In the genomic region with DNA sequence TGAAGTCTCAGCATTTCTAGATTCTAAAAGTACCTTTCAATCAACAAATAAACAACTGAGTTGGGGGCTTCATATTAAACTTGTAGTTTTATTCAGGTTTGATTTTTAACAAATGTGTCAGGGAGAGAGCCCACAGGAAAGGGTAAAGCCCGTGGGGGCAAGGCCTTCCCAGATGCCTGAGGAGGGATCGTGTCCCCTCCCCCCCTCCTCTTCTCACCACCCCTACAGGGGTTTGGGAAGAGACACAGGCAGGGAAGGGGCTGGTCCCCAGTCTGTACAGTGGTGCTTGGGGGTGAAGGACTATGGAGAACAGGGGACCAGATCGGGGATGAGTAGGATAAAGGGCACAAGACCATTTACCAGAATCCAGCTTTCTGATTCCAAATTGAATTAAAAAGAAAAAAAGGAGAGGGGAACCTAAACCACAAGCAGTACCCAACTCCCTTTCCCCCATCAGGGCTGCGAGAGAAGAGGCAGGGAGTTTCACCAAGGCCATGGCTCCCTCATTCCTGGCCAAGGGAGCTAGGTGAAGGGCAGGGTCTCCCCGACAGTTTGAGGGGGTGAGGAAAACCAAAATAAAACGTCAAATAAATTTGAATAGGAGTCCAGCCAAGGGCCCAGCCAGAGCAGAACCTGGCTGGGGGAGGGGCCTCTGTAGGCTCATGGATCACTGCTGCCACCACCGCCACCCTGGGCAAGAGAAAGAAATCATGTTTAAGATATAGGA, we compare ENCODE assay signal across 7 mouse cellular contexts. TPM values are rescaled to one million over a fixed set of nuclear protein-coding genes. Genes with fewer than 3 reads are reported as not detected.
DNase-seq lines count a peak whose midpoint lies in the region; ATAC-seq and TF ChIP-seq lines count a peak whose summit lies in the region.
"Not testable (repeated sequence)": the region's sequence is repeated elsewhere in the genome, so short reads cannot be mapped to it uniquely, and the experiment has no call there.

No protein-coding gene starts in this region.

- ATAC-seq in heart, embryonic 13.5 days (ENCODE audit: extremely low read depth, insufficient number of reproducible peaks, low FRiP score, low TSS enrichment); liver, embryonic 11.5 days (replicated peaks; ENCODE audit: low FRiP score); liver, embryonic 15.5 days (ENCODE audit: insufficient read depth): not testable (repeated sequence)

- not testable (repeated sequence) for H3K9me3 ChIP-seq in MEL (replicated peaks; ENCODE audit: insufficient read depth, low read length); embryonic facial prominence, embryonic 10.5 days; heart, embryonic 13.5 days; liver, embryonic 11.5 days (ENCODE audit: control insufficient read depth, low read length); liver, embryonic 15.5 days (replicated peaks); midbrain, embryonic 10.5 days (replicated peaks)

- TF ChIP-seq CTCF in MEL (IDR thresholded peaks at IDR 0.05 in 2 of 3, conservative IDR thresholded peaks at IDR 0.05 in 1 of 3; ENCODE audit: control insufficient read depth in 1 of 3, insufficient read depth in 1 of 3, low read depth in 2 of 3, low read length in 3 of 3, poor library complexity in 1 of 3, severe bottlenecking in 1 of 3): not testable (repeated sequence)

- not testable (repeated sequence) for TF ChIP-seq POLR2A in MEL (IDR thresholded peaks at IDR 0.05; ENCODE audit: control insufficient read depth in 1 of 2, insufficient read depth in 1 of 2, low read depth in 1 of 2, low read length in 2 of 2, poor library complexity in 1 of 2)

- H3K4me2 ChIP-seq in heart, embryonic 13.5 days: peak overlapping the region; percentile 91
- H3K4me2 ChIP-seq in liver, embryonic 11.5 days: peak overlapping the region; percentile 96
- H3K4me2 ChIP-seq in liver, embryonic 15.5 days: peak overlapping the region; percentile 90

- peaks cover 22 to 51% of the 10 kb centered on the region in 2 experiments for H3K36me3 ChIP-seq in MEL (ENCODE audit: control insufficient read depth in 1 of 2, insufficient read depth in 2 of 2, low read length in 2 of 2)
- H3K36me3 ChIP-seq in embryonic facial prominence, embryonic 10.5 days (replicated peaks): peaks cover 69% of the 10 kb centered on the region
- peaks cover 62% of the 10 kb centered on the region for H3K36me3 ChIP-seq in heart, embryonic 13.5 days
- peaks cover 44% of the 10 kb centered on the region for H3K36me3 ChIP-seq in liver, embryonic 11.5 days (ENCODE audit: control insufficient read depth, insufficient read depth, low read length)
- H3K36me3 ChIP-seq in liver, embryonic 15.5 days (replicated peaks): peaks cover 65% of the 10 kb centered on the region
- peaks cover 70% of the 10 kb centered on the region for H3K36me3 ChIP-seq in midbrain, embryonic 10.5 days

- H3K9ac ChIP-seq in MEL (ENCODE audit: control insufficient read depth, low read depth, low read length, poor library complexity, severe bottlenecking): peak overlapping the region; percentile 19
- not testable (repeated sequence) for H3K9ac ChIP-seq in heart, embryonic 13.5 days; liver, embryonic 11.5 days (ENCODE audit: low read depth, low read length)
- peak overlapping the region; percentile 90 for H3K9ac ChIP-seq in liver, embryonic 15.5 days

- not testable (repeated sequence) for H3K4me3 ChIP-seq in MEL (ENCODE audit: control insufficient read depth in 1 of 2, insufficient read depth in 1 of 2, low read depth in 2 of 2, low read length in 2 of 2)
- H3K4me3 ChIP-seq in embryonic facial prominence, embryonic 10.5 days: peak overlapping the region; percentile 73; the same call in 1 of the 2 replicates
- H3K4me3 ChIP-seq in heart, embryonic 13.5 days: 0 out of 2 replicates have a peak overlapping the region, but pooled peaks have one; percentile 13
- peak overlapping the region; percentile 94 for H3K4me3 ChIP-seq in liver, embryonic 11.5 days (ENCODE audit: low read depth, low read length)
- peak overlapping the region; percentile 86 for H3K4me3 ChIP-seq in liver, embryonic 15.5 days (replicated peaks)
- peak overlapping the region; percentile 97; the same call in 1 of the 2 replicates for H3K4me3 ChIP-seq in midbrain, embryonic 10.5 days

- not testable (repeated sequence) for TF ChIP-seq EP300 in MEL (IDR thresholded peaks at IDR 0.05; ENCODE audit: low read depth in 1 of 2, low read length in 2 of 2)

- peak; percentile 46 for DNase-seq in MEL (ENCODE audit: low read depth, low spot score)
- DNase-seq in embryonic facial prominence, embryonic 10.5 days (ENCODE audit: low spot score); liver, embryonic 11.5 days (ENCODE audit: low spot score); midbrain, embryonic 10.5 days (ENCODE audit: low spot score): not testable (repeated sequence)
- peak; percentile 91 for DNase-seq in heart, adult 11 months

- not testable (repeated sequence) for H3K27me3 ChIP-seq in MEL (ENCODE audit: control insufficient read depth in 1 of 2, insufficient read depth in 2 of 2, low read length in 2 of 2); embryonic facial prominence, embryonic 10.5 days (replicated peaks; ENCODE audit: low read depth, poor library complexity, severe bottlenecking); heart, embryonic 13.5 days (replicated peaks); liver, embryonic 11.5 days (replicated peaks; ENCODE audit: control insufficient read depth, insufficient read depth, low read length); liver, embryonic 15.5 days; midbrain, embryonic 10.5 days (ENCODE audit: low read depth, poor library complexity, severe bottlenecking)

- H3K4me1 ChIP-seq in MEL (ENCODE audit: control insufficient read depth in 1 of 2, insufficient read depth in 2 of 2, low read length in 2 of 2): peaks cover 4 to 53% of the 10 kb centered on the region in 2 experiments
- H3K4me1 ChIP-seq in embryonic facial prominence, embryonic 10.5 days: peaks cover 64% of the 10 kb centered on the region
- H3K4me1 ChIP-seq in heart, embryonic 13.5 days: peaks cover 61% of the 10 kb centered on the region
- peaks cover 43% of the 10 kb centered on the region for H3K4me1 ChIP-seq in liver, embryonic 11.5 days (replicated peaks; ENCODE audit: control insufficient read depth, insufficient read depth, low read length)
- peaks cover 64% of the 10 kb centered on the region for H3K4me1 ChIP-seq in liver, embryonic 15.5 days (replicated peaks)
- peaks cover 68% of the 10 kb centered on the region for H3K4me1 ChIP-seq in midbrain, embryonic 10.5 days

- H3K79me2 ChIP-seq in MEL (ENCODE audit: control insufficient read depth, insufficient read depth, low read length, poor library complexity): peaks cover 61% of the 10 kb centered on the region

- 68% methylated on average over 7 of the region's 7 CpGs for WGBS in embryonic facial prominence, embryonic 10.5 days
- 65% methylated on average over 7 of the region's 7 CpGs for WGBS in heart, embryonic 13.5 days
- 37% methylated on average over 7 of the region's 7 CpGs for WGBS in liver, embryonic 11.5 days
- WGBS in liver, embryonic 15.5 days (ENCODE audit: insufficient replicate concordance): 22% methylated on average over 7 of the region's 7 CpGs
- WGBS in midbrain, embryonic 10.5 days: 75% methylated on average over 7 of the region's 7 CpGs

- H3K27ac ChIP-seq in MEL (ENCODE audit: control insufficient read depth, low read depth, low read length): peak overlapping the region; percentile 74
- H3K27ac ChIP-seq in embryonic facial prominence, embryonic 10.5 days (replicated peaks); midbrain, embryonic 10.5 days (replicated peaks): not testable (repeated sequence)
- H3K27ac ChIP-seq in heart, embryonic 13.5 days (replicated peaks): peak overlapping the region; percentile 10; the same call in 1 of the 2 replicates
- peak overlapping the region; percentile 96 for H3K27ac ChIP-seq in liver, embryonic 11.5 days (ENCODE audit: low read depth, low read length)
- peak overlapping the region; percentile 97 for H3K27ac ChIP-seq in liver, embryonic 15.5 days (replicated peaks)

- TF ChIP-seq RAD21 in MEL (IDR thresholded peaks at IDR 0.05; ENCODE audit: low read depth, low read length): not testable (repeated sequence)

RNA-seq across cellular contexts. Expression of a gene that starts 3.1 kb away (rescaled TPM):
- total RNA-seq in MEL (2012; rRNA removed): 64.5 and 78.0 TPM in 2 replicates
- polyA plus RNA-seq in MEL (2012; ENCODE audit: insufficient read depth in 1 of 2, insufficient read length in 2 of 2, low read depth in 1 of 2, low replicate concordance in 2 of 2, missing spikeins in 1 of 2): 100 to 1,000 TPM in 1 of 2 experiments, not detected in 1; 113 TPM
- polyA plus RNA-seq in embryonic facial prominence, embryonic 10.5 days (2016; fragmentation: Nextera tagmentation; extraction: Ambion mirVana): 87.6 and 89.1 TPM in 2 replicates
- polyA plus RNA-seq in heart, embryonic 13.5 days (2015; fragmentation: Nextera tagmentation; extraction: Ambion mirVana): 45.0 and 52.2 TPM in 2 replicates
- 121 and 130 TPM in 2 replicates for polyA plus RNA-seq in liver, embryonic 11.5 days (2014; fragmentation: Nextera tagmentation; extraction: Ambion mirVana)
- 90.6 and 98.4 TPM in 2 replicates for polyA plus RNA-seq in liver, embryonic 15.5 days (2015; fragmentation: Nextera tagmentation; extraction: Ambion mirVana)
- 98.4 and 111 TPM in 2 replicates for polyA plus RNA-seq in midbrain, embryonic 10.5 days (2016; fragmentation: Nextera tagmentation; extraction: Ambion mirVana)

RNA-seq across cellular contexts. Expression of a gene that starts 4.9 kb away (rescaled TPM):
- total RNA-seq in MEL (2012; rRNA removed): 1,428 and 1,539 TPM in 2 replicates
- polyA plus RNA-seq in MEL (2012; ENCODE audit: insufficient read depth in 1 of 2, insufficient read length in 2 of 2, low read depth in 1 of 2, low replicate concordance in 2 of 2, missing spikeins in 1 of 2): 1,000 to 10,000 TPM; 1,272 to 3,185 TPM
- 2,818 and 3,035 TPM in 2 replicates for polyA plus RNA-seq in embryonic facial prominence, embryonic 10.5 days (2016; fragmentation: Nextera tagmentation; extraction: Ambion mirVana)
- polyA plus RNA-seq in heart, embryonic 13.5 days (2015; fragmentation: Nextera tagmentation; extraction: Ambion mirVana): 1,157 and 1,215 TPM in 2 replicates
- 2,995 and 3,090 TPM in 2 replicates for polyA plus RNA-seq in liver, embryonic 11.5 days (2014; fragmentation: Nextera tagmentation; extraction: Ambion mirVana)
- polyA plus RNA-seq in liver, embryonic 15.5 days (2015; fragmentation: Nextera tagmentation; extraction: Ambion mirVana): 1,245 and 1,257 TPM in 2 replicates
- 2,258 and 2,701 TPM in 2 replicates for polyA plus RNA-seq in midbrain, embryonic 10.5 days (2016; fragmentation: Nextera tagmentation; extraction: Ambion mirVana)

RNA-seq across cellular contexts. Expression of a gene that starts 15.9 kb away (rescaled TPM):
- total RNA-seq in MEL (2012; rRNA removed): 47.3 and 58.0 TPM in 2 replicates
- polyA plus RNA-seq in MEL (2012; ENCODE audit: insufficient read depth in 1 of 2, insufficient read length in 2 of 2, low read depth in 1 of 2, low replicate concordance in 2 of 2, missing spikeins in 1 of 2): 10 to 100 TPM in 1 of 2 experiments, not detected in 1; 50.9 TPM
- 10.9 and 11.1 TPM in 2 replicates for polyA plus RNA-seq in embryonic facial prominence, embryonic 10.5 days (2016; fragmentation: Nextera tagmentation; extraction: Ambion mirVana)
- polyA plus RNA-seq in heart, embryonic 13.5 days (2015; fragmentation: Nextera tagmentation; extraction: Ambion mirVana): 7.8 and 8.1 TPM in 2 replicates
- 9.5 and 10.5 TPM in 2 replicates for polyA plus RNA-seq in liver, embryonic 11.5 days (2014; fragmentation: Nextera tagmentation; extraction: Ambion mirVana)
- 2.7 and 3.1 TPM in 2 replicates for polyA plus RNA-seq in liver, embryonic 15.5 days (2015; fragmentation: Nextera tagmentation; extraction: Ambion mirVana)
- 12.8 and 14.3 TPM in 2 replicates for polyA plus RNA-seq in midbrain, embryonic 10.5 days (2016; fragmentation: Nextera tagmentation; extraction: Ambion mirVana)

RNA-seq across cellular contexts. Expression of a gene that starts 16.0 kb away (rescaled TPM):
- 0.69 and 0.81 TPM in 2 replicates for total RNA-seq in MEL (2012; rRNA removed)
- 1 to 10 TPM in 1 of 2 experiments, not detected in 1; 1.3 TPM for polyA plus RNA-seq in MEL (2012; ENCODE audit: insufficient read depth in 1 of 2, insufficient read length in 2 of 2, low read depth in 1 of 2, low replicate concordance in 2 of 2, missing spikeins in 1 of 2)
- 14.7 and 14.8 TPM in 2 replicates for polyA plus RNA-seq in embryonic facial prominence, embryonic 10.5 days (2016; fragmentation: Nextera tagmentation; extraction: Ambion mirVana)
- polyA plus RNA-seq in heart, embryonic 13.5 days (2015; fragmentation: Nextera tagmentation; extraction: Ambion mirVana): 4.0 and 4.1 TPM in 2 replicates
- 3.2 and 4.0 TPM in 2 replicates for polyA plus RNA-seq in liver, embryonic 11.5 days (2014; fragmentation: Nextera tagmentation; extraction: Ambion mirVana)
- 0.89 and 1.0 TPM in 2 replicates for polyA plus RNA-seq in liver, embryonic 15.5 days (2015; fragmentation: Nextera tagmentation; extraction: Ambion mirVana)
- 14.8 and 20.5 TPM in 2 replicates for polyA plus RNA-seq in midbrain, embryonic 10.5 days (2016; fragmentation: Nextera tagmentation; extraction: Ambion mirVana)

RNA-seq across cellular contexts. Expression of a gene that starts 18.8 kb away (rescaled TPM):
- total RNA-seq in MEL (2012; rRNA removed): 0.33 and 0.50 TPM in 2 replicates
- under 1 TPM in 1 of 2 experiments, not detected in 1; 0.92 TPM for polyA plus RNA-seq in MEL (2012; ENCODE audit: insufficient read depth in 1 of 2, insufficient read length in 2 of 2, low read depth in 1 of 2, low replicate concordance in 2 of 2, missing spikeins in 1 of 2)
- 5.1 and 5.8 TPM in 2 replicates for polyA plus RNA-seq in embryonic facial prominence, embryonic 10.5 days (2016; fragmentation: Nextera tagmentation; extraction: Ambion mirVana)
- 3.1 TPM in 2 replicates for polyA plus RNA-seq in heart, embryonic 13.5 days (2015; fragmentation: Nextera tagmentation; extraction: Ambion mirVana)
- polyA plus RNA-seq in liver, embryonic 11.5 days (2014; fragmentation: Nextera tagmentation; extraction: Ambion mirVana): 1.3 and 1.7 TPM in 2 replicates
- not detected in 2 replicates for polyA plus RNA-seq in liver, embryonic 15.5 days (2015; fragmentation: Nextera tagmentation; extraction: Ambion mirVana)
- polyA plus RNA-seq in midbrain, embryonic 10.5 days (2016; fragmentation: Nextera tagmentation; extraction: Ambion mirVana): 2.4 and 2.8 TPM in 2 replicates
